Mouse (Mus musculus) midbrain, embryonic 11.5 days (tissue): ENCODE data around the gene Aasdh. TPM values are rescaled to one million over a fixed set of nuclear protein-coding genes. Genes with fewer than 3 reads are reported as not detected.

ENCODE experiments used
- ATAC-seq: fragments of 200-750 bp; cut with Nextera tagmentation; 2 replicates; pipeline ENCODE4 v1.8.0; 2017; ENCODE audit warnings: moderate TSS enrichment, moderate library complexity; ENCODE audit not compliant: low FRiP score
- DNase-seq: peaks from one replicate; pipeline ENCODE4 v3.0.0; 2015; ENCODE audit warnings: low spot score; ENCODE audit errors: missing footprints
- H3K27ac ChIP-seq: fragments of 300-500 bp; sonication (generic); 2 replicates; pipeline ENCODE4 v1.5.1; 2014; ENCODE audit warnings: low read depth, low read length
- H3K27me3 ChIP-seq: fragments of 300-500 bp; sonication (generic); 2 replicates; pipeline ENCODE4 v1.6.1; 2014; ENCODE audit warnings: mild to moderate bottlenecking, low read length, moderate library complexity, mixed read lengths; ENCODE audit not compliant: control insufficient read depth, insufficient read depth
- H3K36me3 ChIP-seq: fragments of 300-500 bp; sonication (generic); 2 replicates; pipeline ENCODE4 v1.6.1; 2014; ENCODE audit warnings: mild to moderate bottlenecking, low read length, moderate library complexity, mixed read lengths; ENCODE audit not compliant: control insufficient read depth, insufficient read depth
- H3K4me1 ChIP-seq: fragments of 300-500 bp; sonication (generic); 2 replicates; pipeline ENCODE4 v1.6.1; 2014; ENCODE audit warnings: low read length; ENCODE audit not compliant: control insufficient read depth, insufficient read depth
- H3K4me2 ChIP-seq: fragments of 300-500 bp; sonication (generic); 2 replicates; pipeline ENCODE4 v1.6.1; 2014; ENCODE audit warnings: mild to moderate bottlenecking, moderate library complexity
- H3K4me3 ChIP-seq: fragments of 300-500 bp; sonication (generic); 2 replicates; pipeline ENCODE4 v1.5.1; 2014; ENCODE audit warnings: low read depth, low read length
- H3K9ac ChIP-seq: fragments of 300-500 bp; sonication (generic); 2 replicates; pipeline ENCODE4 v1.6.1; 2014; ENCODE audit warnings: low read length
- H3K9me3 ChIP-seq: fragments of 300-500 bp; sonication (generic); 2 replicates; pipeline ENCODE4 v1.6.1; 2016; ENCODE audit warnings: low read length; ENCODE audit not compliant: control insufficient read depth
- WGBS: fragments of 180-500 bp; shearing (Covaris S2); extraction: QIAGEN DNeasy Blood & Tissue Kit; methylation state at CpG from one replicate; pipeline ENCODE4 v1.1.7; 2014; 5-methylcytosine and 5-hydroxymethylcytosine counted together
- polyA plus RNA-seq: library from polyadenylated mRNA; unstranded; fragments of >200 nt; fragmentation: Nextera tagmentation; extraction: Ambion mirVana; gene quantifications from 2 replicates; pipeline ENCODE4 v1.2.1, GENCODE M21; 2014

The Aasdh gene
- polyA plus RNA-seq, 1 experiment from 2014 or later: 17.3 TPM

DNA sequence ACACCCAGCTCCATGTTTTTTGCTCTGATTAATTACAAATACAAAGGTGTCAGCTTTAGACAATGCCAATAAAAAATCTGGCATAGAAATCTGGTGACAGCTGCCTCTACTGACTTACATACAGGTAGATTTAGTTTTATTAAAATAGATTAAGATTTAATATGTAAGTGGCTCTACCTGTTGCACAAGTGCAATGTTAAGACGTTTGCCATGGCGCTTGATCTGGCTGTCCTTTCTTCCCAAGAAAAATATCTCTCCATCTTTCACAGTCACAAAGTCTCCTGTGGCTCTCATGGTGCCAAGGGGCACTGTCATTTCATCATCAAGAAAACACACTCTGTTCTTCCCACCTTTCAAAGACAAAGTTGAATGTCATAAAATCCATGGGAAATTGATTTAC, 18.3 kb downstream of the Aasdh start:
- Histone ChIP-seq H3K4me2 (no peak overlapping the region), H3K27ac (no peak overlapping the region), H3K4me3 (no peak overlapping the region), H3K36me3 (peaks cover 6% of the 10 kb centered on the region; the same call in 1 of the 2 replicates), H3K4me1 (no peaks in the 10 kb centered on the region), H3K27me3 (no peaks in the 10 kb centered on the region), H3K9me3 (no peaks in the 10 kb centered on the region), H3K9ac (no peak overlapping the region)
- ATAC-seq (no peak), DNase-seq (no peak)
- WGBS: 94% methylated on average over 2 of the region's 2 CpGs

DNA sequence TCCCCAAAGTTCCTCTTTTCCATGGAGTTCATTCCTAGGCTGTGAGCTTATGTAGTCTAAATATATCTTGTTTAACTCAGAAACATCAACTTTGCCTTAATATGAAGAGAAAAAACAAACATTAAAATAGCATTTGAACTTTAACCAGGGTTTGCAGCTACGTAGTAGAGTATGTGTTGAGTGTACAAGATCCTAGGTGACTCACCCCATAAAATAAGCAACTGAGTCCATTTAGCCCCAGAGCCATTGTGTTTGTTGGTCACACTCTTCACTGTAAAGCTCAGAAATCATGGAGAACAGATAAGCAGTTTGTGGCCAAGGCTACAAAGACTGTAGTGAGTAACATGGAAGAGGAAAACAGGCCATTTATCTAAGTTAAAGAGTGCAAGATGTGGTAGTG, 21.2 kb downstream of the Aasdh start:
- ATAC-seq (no peak), DNase-seq (no peak)
- Histone ChIP-seq H3K4me3 (no peak overlapping the region), H3K36me3 (0 out of 2 replicates have a peak, but pooled peaks cover 4% of the 10 kb centered on the region), H3K4me2 (no peak overlapping the region), H3K9me3 (no peaks in the 10 kb centered on the region), H3K4me1 (no peaks in the 10 kb centered on the region), H3K27ac (no peak overlapping the region), H3K9ac (no peak overlapping the region), H3K27me3 (no peaks in the 10 kb centered on the region)
- WGBS: 98% methylated on average over 1 of the region's 1 CpGs

DNA sequence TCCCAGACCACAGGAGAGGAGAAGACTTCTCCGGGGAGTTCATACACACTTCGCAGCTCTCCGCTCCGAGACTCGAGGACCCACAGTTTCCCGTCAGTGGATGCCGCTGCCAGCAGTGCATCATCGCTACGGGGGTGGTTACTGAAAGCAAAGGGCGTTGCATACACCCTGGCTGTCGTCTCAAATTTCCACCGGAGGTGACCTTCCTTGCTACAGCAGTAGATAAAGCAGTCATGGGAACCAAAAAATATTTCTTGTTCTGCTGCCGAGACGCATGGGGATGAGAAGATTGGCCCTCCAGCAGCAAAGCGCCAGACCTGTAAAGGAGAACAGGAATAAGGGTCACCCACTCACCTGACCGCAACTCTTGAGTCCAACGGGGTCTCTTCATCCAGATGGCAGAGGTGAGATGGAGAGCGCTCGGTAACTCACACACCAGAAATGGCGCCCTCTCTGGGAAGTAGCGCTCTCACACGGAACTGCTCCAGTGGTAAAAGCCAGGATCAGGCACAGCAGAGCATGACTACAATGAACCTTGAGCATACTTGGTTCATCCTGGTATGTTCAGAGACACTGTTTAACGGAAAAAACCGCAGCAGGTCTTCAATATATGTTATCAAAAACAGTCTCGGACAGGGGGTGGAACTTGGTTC, 29.1 kb downstream of the Aasdh start:
- Histone ChIP-seq H3K4me2 (no peak overlapping the region), H3K36me3 (peaks cover 9% of the 10 kb centered on the region; the same call in 1 of the 2 replicates), H3K9me3 (no peaks in the 10 kb centered on the region), H3K9ac (no peak overlapping the region), H3K4me1 (no peaks in the 10 kb centered on the region), H3K27ac (no peak overlapping the region), H3K27me3 (no peaks in the 10 kb centered on the region), H3K4me3 (no peak overlapping the region)
- ATAC-seq (no peak), DNase-seq (no peak)
- WGBS: 90% methylated on average over 25 of the region's 25 CpGs

DNA sequence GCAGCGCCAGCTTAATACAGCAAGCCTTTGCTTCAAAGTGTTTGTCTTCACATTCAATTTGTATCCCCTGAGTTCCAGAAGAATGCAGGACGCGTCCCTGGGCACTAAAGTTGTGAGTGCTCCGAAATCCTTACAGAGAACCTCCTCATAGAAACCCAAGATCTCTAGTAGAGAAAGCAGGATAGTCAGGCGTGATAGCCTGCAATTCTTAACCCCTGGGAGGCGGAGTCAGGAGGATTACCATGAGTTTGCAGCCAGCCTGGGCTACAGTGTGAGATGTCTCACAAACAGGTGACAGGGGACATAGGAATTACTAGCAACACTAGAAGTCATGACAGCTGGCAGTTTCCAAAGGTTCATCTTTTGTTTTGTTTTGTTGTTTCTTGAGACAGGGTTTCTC, 35.8 kb downstream of the Aasdh start:
- WGBS: 35% methylated on average over 6 of the region's 6 CpGs
- Histone ChIP-seq H3K9me3 (no peaks in the 10 kb centered on the region), H3K27me3 (no peaks in the 10 kb centered on the region), H3K36me3 (peaks cover 12% of the 10 kb centered on the region; the same call in 1 of the 2 replicates), H3K9ac (no peak overlapping the region), H3K4me3 (no peak overlapping the region), H3K27ac (no peak overlapping the region), H3K4me1 (no peaks in the 10 kb centered on the region), H3K4me2 (peak overlapping the region; percentile 33)
- DNase-seq (peak; percentile 79), ATAC-seq (no peak)

DNA sequence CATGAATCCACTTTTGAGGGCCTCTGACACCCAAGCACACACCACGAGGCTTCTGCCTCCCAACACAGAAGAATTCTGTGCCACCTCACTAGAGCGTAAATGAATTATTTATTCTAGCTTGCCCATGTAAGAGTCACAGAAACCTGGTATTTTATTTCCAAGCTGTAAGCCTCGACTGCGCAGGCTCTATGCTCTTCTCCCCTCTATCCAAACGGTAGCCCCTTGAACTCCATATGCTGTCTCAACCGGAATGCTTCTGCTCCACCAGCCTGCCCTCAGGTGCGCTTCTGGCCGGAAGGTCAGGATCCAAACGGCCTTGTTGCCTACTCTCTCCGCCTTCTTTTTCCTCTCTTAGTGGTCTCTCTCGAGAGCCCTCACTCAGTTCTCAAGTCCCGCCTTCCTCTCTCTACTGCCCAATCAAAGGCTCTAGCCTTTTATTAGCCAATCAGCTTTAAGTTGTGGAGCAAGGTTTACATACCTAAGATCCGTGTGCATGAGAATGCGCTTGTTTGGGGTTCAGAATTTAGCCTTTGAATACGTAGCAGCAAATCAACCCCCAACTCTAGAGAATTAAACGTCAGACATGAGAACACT, 36.5 kb downstream of the Aasdh start:
- peak; percentile 73; the same call in 1 of the 2 replicates for ATAC-seq
- H3K4me2 ChIP-seq: peak overlapping the region; percentile 33

DNA sequence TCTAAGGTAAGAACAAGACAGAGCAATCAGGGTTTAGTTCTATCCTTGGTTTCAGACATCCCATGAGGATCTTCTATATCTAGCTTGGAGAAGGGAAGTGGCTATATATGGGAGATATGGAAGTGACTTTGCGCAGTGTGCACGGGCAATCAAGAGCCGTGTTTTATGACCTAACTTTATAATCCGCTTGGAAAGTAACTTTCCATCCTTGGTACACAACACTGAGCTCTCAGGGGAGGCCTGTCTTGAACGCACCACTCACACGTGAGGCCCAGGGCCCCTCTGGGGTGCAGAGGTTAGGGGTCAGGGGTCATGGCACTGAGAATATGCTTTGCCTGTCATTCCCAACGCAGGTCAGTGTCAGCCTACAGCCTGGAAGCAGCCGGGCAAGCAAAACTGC, 38.5 kb downstream of the Aasdh start:
- 81% methylated on average over 8 of the region's 8 CpGs for WGBS
- ATAC-seq (no peak), DNase-seq (no peak)
- Histone ChIP-seq H3K36me3 (peaks cover 12% of the 10 kb centered on the region; the same call in 1 of the 2 replicates), H3K27ac (no peak overlapping the region), H3K27me3 (no peaks in the 10 kb centered on the region), H3K9ac (no peak overlapping the region), H3K4me1 (no peaks in the 10 kb centered on the region), H3K4me3 (no peak overlapping the region), H3K9me3 (no peaks in the 10 kb centered on the region), H3K4me2 (no peak overlapping the region)

More for the DNA sequence above, 36.5 kb downstream of the Aasdh start:
- WGBS: 23% methylated on average over 16 of the region's 16 CpGs
- peak overlapping the region; percentile 18; the same call in 1 of the 2 replicates for H3K4me3 ChIP-seq
- DNase-seq: peak; percentile 86
- H3K4me1 ChIP-seq: no peaks in the 10 kb centered on the region
- H3K9ac ChIP-seq: no peak overlapping the region
- H3K36me3 ChIP-seq: peaks cover 12% of the 10 kb centered on the region; the same call in 1 of the 2 replicates
- H3K27ac ChIP-seq: no peak overlapping the region
- H3K9me3 ChIP-seq: no peaks in the 10 kb centered on the region
- no peaks in the 10 kb centered on the region for H3K27me3 ChIP-seq

DNA sequence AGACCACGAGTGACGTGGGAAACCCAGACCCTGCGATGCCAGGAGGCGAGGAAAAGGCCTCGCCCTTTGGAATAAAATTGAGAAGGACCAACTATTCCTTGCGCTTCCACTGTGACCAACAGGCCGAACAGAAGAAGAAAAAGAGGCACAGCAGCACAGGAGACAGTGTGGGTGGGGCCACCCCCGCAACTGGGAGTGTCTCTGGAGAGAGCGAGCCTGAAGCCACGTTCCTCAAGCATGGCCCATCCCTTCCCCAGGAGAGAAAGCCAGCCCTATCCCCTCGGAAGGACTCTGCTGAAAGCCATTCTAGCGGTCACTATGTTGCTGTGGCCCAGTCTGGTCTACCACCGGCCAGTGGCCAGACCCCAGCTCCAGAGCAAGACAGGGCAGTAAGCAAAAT, 46.9 kb downstream of the Aasdh start:
- no peak for ATAC-seq
- WGBS: 70% methylated on average over 13 of the region's 13 CpGs
- Histone ChIP-seq H3K4me3 (no peak overlapping the region), H3K9ac (no peak overlapping the region), H3K4me1 (peaks cover 15% of the 10 kb centered on the region), H3K36me3 (peaks cover 11% of the 10 kb centered on the region; the same call in 1 of the 2 replicates), H3K27me3 (peaks cover 34% of the 10 kb centered on the region), H3K4me2 (no peak overlapping the region), H3K9me3 (no peaks in the 10 kb centered on the region), H3K27ac (no peak overlapping the region)
- DNase-seq: no peak

DNA sequence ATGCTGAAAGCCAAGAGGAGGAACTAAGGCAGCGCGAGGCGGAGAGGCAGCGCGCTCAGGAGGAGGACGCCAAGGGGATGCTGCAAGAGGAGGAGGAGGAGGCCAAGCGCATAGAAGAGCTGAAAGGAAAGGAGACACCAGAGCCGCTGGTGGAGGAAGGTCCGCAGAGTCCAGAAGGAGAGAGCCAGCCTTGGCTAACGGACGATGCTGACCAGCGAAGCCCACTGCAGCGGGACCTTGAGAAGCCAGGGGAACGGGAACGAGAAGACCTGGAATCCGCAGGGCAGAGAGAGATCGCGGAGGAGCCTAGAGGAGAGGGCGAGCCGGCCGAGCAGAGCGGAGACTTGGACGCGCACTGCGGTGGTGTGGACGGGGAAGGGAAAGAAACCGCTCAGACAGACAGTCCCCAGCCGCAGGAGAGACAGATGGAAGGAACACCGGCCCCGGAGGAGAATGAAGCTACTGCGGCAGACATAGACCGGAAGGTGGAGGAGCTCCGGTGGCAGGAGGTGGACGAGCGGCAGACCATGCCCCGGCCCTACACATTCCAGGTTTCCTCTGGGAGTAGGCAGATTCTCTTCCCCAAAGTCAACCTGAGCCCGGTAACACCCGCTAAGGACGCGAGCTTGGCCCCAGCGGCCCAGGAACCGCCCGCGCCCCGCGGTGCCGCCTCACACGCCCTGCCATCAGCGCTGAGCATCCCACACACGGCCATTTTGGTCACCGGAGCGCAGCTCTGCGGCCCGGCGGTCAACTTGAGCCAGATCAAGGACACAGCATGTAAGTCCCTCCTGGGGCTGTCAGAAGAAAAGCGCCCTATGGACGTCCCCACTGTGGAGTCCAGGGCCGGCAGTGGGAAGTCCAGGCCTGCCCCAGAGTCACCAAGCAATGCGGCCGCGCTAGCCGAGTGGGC, 48.0 kb downstream of the Aasdh start:
- H3K4me2 ChIP-seq: peak overlapping the region; percentile 38
- H3K4me1 ChIP-seq: peaks cover 15% of the 10 kb centered on the region
- DNase-seq (peak; percentile 94), ATAC-seq (no peak)
- H3K36me3 ChIP-seq: peaks cover 11% of the 10 kb centered on the region; the same call in 1 of the 2 replicates
- no peak overlapping the region for H3K27ac ChIP-seq
- H3K4me3 ChIP-seq: peak overlapping the region; percentile 22
- WGBS: 8% methylated on average over 62 of the region's 62 CpGs
- peaks cover 34% of the 10 kb centered on the region for H3K27me3 ChIP-seq
- no peaks in the 10 kb centered on the region for H3K9me3 ChIP-seq
- H3K9ac ChIP-seq: peak overlapping the region; percentile 33
